Comparison of ENCODE assay signal across 8 mouse cellular contexts in genomic region chr9:65142399-65142798, GRCm38 (mm10). TPM values are rescaled to one million over a fixed set of nuclear protein-coding genes. Genes with fewer than 3 reads are reported as not detected.
DNase-seq lines count a peak whose midpoint lies in the region; ATAC-seq and TF ChIP-seq lines count a peak whose summit lies in the region.

No protein-coding gene starts in this region.

- H3K27me3 ChIP-seq in ES-Bruce4 (ENCODE audit: control insufficient read depth, insufficient read depth, low read length, poor library complexity, severe bottlenecking): peaks cover 10% of the 10 kb centered on the region; the same call in 1 of the 2 replicates
- no peaks in the 10 kb centered on the region for H3K27me3 ChIP-seq in forebrain, embryonic 16.5 days (replicated peaks; ENCODE audit: control insufficient read depth, insufficient read depth, low read length)
- H3K27me3 ChIP-seq in liver, embryonic 15.5 days: peaks cover 79% of the 10 kb centered on the region

- H3K9me3 ChIP-seq in ES-Bruce4 (replicated peaks; ENCODE audit: control insufficient read depth, insufficient read depth, low read length, poor library complexity, severe bottlenecking): no peaks in the 10 kb centered on the region
- H3K9me3 ChIP-seq in forebrain, embryonic 16.5 days (ENCODE audit: control insufficient read depth, low read length): no peaks in the 10 kb centered on the region
- no peaks in the 10 kb centered on the region for H3K9me3 ChIP-seq in liver, embryonic 15.5 days (replicated peaks)

- no peaks in the 10 kb centered on the region for H3K4me1 ChIP-seq in ES-Bruce4 (ENCODE audit: control insufficient read depth, insufficient read depth, low read length)
- H3K4me1 ChIP-seq in forebrain, embryonic 16.5 days (replicated peaks; ENCODE audit: control insufficient read depth, insufficient read depth, low read length): peaks cover 32% of the 10 kb centered on the region
- peaks cover 14% of the 10 kb centered on the region for H3K4me1 ChIP-seq in liver, embryonic 15.5 days (replicated peaks)

- H3K4me2 ChIP-seq in forebrain, embryonic 16.5 days (ENCODE audit: low read length): peak overlapping the region; percentile 70
- peak overlapping the region; percentile 80 for H3K4me2 ChIP-seq in liver, embryonic 15.5 days

- intact Hi-C loops in gastrocnemius, adult 2 months (cut with DNase I): no loop called here

- no peak for TF ChIP-seq POLR2A in ES-Bruce4 (IDR thresholded peaks at IDR 0.05; ENCODE audit: insufficient read depth, low read length)

- H3K9ac ChIP-seq in ES-Bruce4 (ENCODE audit: low read depth, poor library complexity, severe bottlenecking): no peak overlapping the region
- peak overlapping the region; percentile 98 for H3K9ac ChIP-seq in forebrain, embryonic 16.5 days (replicated peaks; ENCODE audit: low read depth, low read length)
- no peak overlapping the region for H3K9ac ChIP-seq in liver, embryonic 15.5 days

- WGBS in forebrain, embryonic 16.5 days: 5% methylated on average over 8 of the region's 8 CpGs
- 4% methylated on average over 8 of the region's 8 CpGs for WGBS in liver, embryonic 15.5 days (ENCODE audit: insufficient replicate concordance)

- H3K27ac ChIP-seq in gastrocnemius, adult 2 months: no peak overlapping the region
- H3K27ac ChIP-seq in ES-Bruce4 (ENCODE audit: insufficient read depth, low read length): no peak overlapping the region
- H3K27ac ChIP-seq in forebrain, embryonic 16.5 days (ENCODE audit: low read length): peak overlapping the region; percentile 95; the same call in 1 of the 2 replicates
- H3K27ac ChIP-seq in liver, embryonic 15.5 days (replicated peaks): no peak overlapping the region

- TF ChIP-seq EP300 in ES-Bruce4 (IDR thresholded peaks at IDR 0.05; ENCODE audit: insufficient read depth, low read depth, low read length): no peak

- peak overlapping the region; percentile 86 for H3K4me3 ChIP-seq in gastrocnemius, adult 2 months
- H3K4me3 ChIP-seq in ES-Bruce4 (ENCODE audit: low read depth, low read length): peak overlapping the region; percentile 84
- H3K4me3 ChIP-seq in forebrain, embryonic 16.5 days (replicated peaks; ENCODE audit: low read length): peak overlapping the region; percentile 84
- H3K4me3 ChIP-seq in liver, embryonic 15.5 days (replicated peaks): 0 out of 2 replicates have a peak overlapping the region, but pooled peaks have one; percentile 56

- no peak for TF ChIP-seq CTCF in gastrocnemius, adult 2 months (IDR thresholded peaks at IDR 0.05)
- no peak for TF ChIP-seq CTCF in ES-Bruce4 (IDR thresholded peaks at IDR 0.05; ENCODE audit: low read depth, low read length)

- no peak for ATAC-seq in forebrain, embryonic 16.5 days
- ATAC-seq in liver, embryonic 15.5 days (ENCODE audit: insufficient read depth): no peak

- H3K36me3 ChIP-seq in ES-Bruce4 (ENCODE audit: control insufficient read depth, insufficient read depth, low read length, poor library complexity, severe bottlenecking): no peaks in the 10 kb centered on the region
- H3K36me3 ChIP-seq in forebrain, embryonic 16.5 days (ENCODE audit: control insufficient read depth, insufficient read depth): no peaks in the 10 kb centered on the region
- H3K36me3 ChIP-seq in liver, embryonic 15.5 days (replicated peaks): no peaks in the 10 kb centered on the region

- DNase-seq in gastrocnemius, adult 2 months: no peak
- no peak for DNase-seq in gastrocnemius, adult 18-20 months (ENCODE audit: low spot score)
- no peak for DNase-seq in frontal cortex, postnatal 25 days (ENCODE audit: low spot score in 2 of 2)
- DNase-seq in left cerebral cortex, adult 11 months (ENCODE audit: low spot score): no peak
- DNase-seq in lung, postnatal 25 days (ENCODE audit: low spot score): no peak

RNA-seq across cellular contexts. Expression of gene Igdcc3, which starts 1.4 kb away (rescaled TPM):
- under 1 TPM; 0.17 to 0.18 TPM for total RNA-seq in gastrocnemius, adult 2 months (2021)
- under 1 TPM; 0.21 to 0.32 TPM for total RNA-seq in gastrocnemius, adult 18-20 months (2021)
- 8.6 and 8.9 TPM in 2 replicates for polyA plus RNA-seq in ES-Bruce4 (2011; ENCODE audit: insufficient read depth, insufficient read length, low read depth, missing spikeins)
- 8.3 and 8.5 TPM in 2 replicates for polyA plus RNA-seq in forebrain, embryonic 16.5 days (2015; fragmentation: Nextera tagmentation; extraction: Ambion mirVana)
- polyA plus RNA-seq in liver, embryonic 15.5 days (2015; fragmentation: Nextera tagmentation; extraction: Ambion mirVana): 0.07 and 0.08 TPM in 2 replicates

RNA-seq across cellular contexts. Expression of gene Igdcc4, which starts 41.1 kb away (rescaled TPM):
- total RNA-seq in gastrocnemius, adult 2 months (2021): 10 to 100 TPM; 22.1 to 34.4 TPM
- 10 to 100 TPM; 28.7 to 29.4 TPM for total RNA-seq in gastrocnemius, adult 18-20 months (2021)
- polyA plus RNA-seq in ES-Bruce4 (2011; ENCODE audit: insufficient read depth, insufficient read length, low read depth, missing spikeins): 15.5 and 17.5 TPM in 2 replicates
- polyA plus RNA-seq in forebrain, embryonic 16.5 days (2015; fragmentation: Nextera tagmentation; extraction: Ambion mirVana): 13.8 and 15.2 TPM in 2 replicates
- polyA plus RNA-seq in liver, embryonic 15.5 days (2015; fragmentation: Nextera tagmentation; extraction: Ambion mirVana): 6.3 and 8.1 TPM in 2 replicates

RNA-seq across cellular contexts. Expression of gene Parp16, which starts 52.8 kb away (rescaled TPM):
- total RNA-seq in gastrocnemius, adult 2 months (2021): 1 to 10 TPM; 3.6 to 3.9 TPM
- 1 to 10 TPM; 3.6 to 3.7 TPM for total RNA-seq in gastrocnemius, adult 18-20 months (2021)
- polyA plus RNA-seq in ES-Bruce4 (2011; ENCODE audit: insufficient read depth, insufficient read length, low read depth, missing spikeins): 5.7 and 7.1 TPM in 2 replicates
- 5.4 and 6.6 TPM in 2 replicates for polyA plus RNA-seq in forebrain, embryonic 16.5 days (2015; fragmentation: Nextera tagmentation; extraction: Ambion mirVana)
- polyA plus RNA-seq in liver, embryonic 15.5 days (2015; fragmentation: Nextera tagmentation; extraction: Ambion mirVana): 9.5 and 10.2 TPM in 2 replicates
